Mouse (Mus musculus) kidney, adult 11 months (tissue): ENCODE data around the gene Tuba3a.

Experiments used
- DNase-seq: peaks from one replicate; pipeline ENCODE4 v3.0.0; 2022

The Tuba3a gene

DNA sequence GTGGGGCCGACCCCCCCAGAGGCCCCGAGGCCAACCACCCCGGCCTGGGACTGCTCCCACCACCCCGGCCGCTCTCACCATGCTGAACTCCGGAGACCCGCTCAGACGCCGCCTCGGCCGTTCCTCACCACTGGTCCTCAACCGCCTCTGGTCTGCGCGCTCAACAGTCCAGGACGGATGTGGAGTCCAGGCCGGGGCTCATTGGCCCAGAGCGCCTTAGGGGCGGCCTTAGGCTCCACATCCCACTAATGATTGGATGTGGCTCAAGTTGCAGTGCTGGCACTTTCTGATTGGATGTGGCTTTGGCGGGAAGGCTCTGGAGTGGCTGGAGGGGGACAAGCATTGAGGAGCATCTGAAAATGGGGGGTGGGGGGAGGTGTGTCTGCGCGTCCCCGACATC, at the start of gene Tuba3a:
Tuba3a (minus strand) TSS at position 153 of the 400 bp plus-strand sequence.
- DNase-seq: no peak

DNA sequence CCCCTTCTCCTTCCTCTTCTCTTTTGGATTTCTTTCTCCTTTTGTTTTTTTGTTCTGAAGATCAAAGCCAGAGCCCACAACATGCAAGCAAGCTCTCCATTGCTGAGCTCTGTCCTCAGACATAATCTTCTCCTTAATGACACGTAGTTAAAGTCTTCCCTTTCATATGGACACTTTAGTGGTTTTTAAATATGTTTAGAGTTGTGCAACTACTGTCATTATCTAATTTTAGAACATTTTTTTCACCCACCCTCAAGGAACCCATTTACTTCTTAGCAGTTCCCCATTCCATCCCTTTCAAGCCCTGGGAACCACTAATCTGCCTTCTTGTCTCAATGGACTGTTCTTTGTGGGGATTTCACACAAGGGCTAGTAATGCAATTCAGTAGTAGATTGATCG, 48.5 kb upstream of the Tuba3a start:
- DNase-seq: no peak

DNA sequence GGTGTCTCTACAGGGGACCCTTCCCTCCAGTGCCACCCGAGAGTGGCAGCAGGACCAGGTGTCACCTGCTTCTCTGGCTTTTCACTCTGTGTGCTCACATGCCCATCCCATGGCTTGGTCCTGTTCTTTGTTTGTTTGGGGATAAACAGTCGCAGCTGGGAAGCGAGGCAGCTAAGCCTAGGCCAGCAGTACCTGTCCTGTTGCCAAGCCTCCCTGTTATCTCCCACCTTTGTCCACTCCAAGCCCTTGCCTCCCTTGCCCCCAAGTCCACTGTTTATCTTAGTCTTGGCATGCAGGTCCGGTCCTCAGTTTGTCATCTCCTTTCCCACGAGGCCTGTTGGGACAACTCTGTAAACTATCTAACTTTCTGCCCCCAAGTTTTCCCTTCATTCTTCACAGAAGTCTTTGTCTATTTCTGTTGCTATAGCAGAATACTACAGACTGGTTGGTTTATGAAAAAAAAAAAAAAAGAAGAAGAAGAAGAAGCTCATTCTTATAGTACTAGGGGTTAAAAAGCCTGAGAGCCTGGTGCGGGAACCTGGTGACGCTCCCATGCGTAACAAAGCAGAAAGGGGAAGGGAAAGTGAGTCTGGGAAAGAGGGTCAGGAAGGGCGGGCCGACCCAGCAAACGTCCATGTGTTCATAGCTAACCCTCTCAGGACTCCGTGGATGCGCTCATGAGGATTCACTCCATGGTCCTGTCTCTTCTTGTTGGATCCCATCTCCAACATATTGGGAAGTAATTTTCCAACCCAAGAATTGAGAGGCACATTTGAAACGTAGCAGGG, 47.5 kb upstream of the Tuba3a start:
- no peak for DNase-seq

DNA sequence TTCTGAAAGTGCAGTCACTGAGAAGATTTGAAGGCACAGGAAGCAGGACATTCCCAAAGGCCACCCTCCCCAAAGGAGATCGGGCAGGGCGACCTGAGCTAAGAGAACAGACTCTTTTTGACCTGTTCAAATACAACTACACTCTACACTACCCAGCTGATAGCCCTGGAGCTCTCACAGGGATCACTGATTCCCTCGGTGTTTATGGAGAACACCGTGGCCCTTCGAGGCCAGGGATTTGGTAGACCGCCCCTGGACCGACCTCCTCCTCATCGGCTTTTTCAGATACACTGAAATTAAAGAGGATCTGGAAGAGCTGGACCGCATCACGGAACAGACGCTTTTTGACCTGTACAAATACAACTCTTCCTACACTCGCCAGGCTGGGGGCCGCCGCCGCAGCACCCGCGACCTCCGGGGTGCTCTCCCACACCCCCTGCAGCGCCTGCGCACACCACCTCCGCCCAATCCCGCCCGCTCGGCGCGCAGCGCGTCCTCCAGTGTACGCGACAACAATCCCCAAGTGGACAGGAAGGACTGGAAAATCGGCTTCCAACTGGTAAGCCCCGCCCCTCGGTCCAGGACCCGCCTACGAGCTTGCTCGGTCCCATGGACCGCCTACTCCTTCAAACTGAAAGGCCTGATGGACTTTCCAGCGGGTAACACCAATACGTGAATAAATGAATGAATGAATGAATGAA, 44.9 kb upstream of the Tuba3a start:
- DNase-seq: peak; percentile 93

DNA sequence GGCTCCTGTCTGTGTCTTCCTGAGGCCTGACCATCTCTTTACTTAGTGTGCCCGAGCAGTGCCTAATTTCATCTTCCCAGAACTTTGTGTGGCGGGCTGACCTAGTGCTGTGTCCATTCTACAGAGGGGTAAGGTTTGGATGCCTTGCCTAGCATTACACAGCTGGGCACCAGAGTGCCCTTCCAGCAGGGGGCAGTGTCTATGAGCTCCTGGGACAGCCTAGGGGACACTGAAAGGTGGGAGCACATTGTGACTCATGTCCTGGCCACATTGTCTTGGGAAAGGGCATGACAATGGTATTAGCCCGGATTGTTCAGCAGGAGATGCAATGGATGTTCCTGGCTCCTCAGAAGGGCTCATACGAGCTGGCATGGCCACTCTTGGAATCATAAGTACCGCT, 42.4 kb upstream of the Tuba3a start:
- DNase-seq: peak; percentile 44

DNA sequence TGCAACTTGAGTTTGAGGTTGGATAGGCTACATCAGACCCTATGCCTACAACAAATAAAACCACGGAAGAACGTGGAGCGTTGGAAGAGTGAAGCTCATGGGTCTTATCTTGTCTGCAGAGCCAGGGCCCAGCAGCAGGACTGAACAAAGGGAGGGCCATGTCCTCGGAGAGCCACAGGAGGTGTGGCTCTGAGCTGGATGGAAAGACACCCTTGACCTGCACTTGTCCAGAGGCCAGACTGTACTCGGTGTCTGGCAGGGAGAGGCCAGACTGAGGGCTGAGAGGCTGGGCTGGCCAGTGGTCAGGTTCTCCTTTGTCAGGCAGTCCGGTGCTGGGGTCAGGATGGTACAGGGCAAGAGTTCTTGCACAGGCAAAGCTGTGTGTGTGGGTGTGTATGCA, 39.5 kb upstream of the Tuba3a start:
- DNase-seq: no peak

DNA sequence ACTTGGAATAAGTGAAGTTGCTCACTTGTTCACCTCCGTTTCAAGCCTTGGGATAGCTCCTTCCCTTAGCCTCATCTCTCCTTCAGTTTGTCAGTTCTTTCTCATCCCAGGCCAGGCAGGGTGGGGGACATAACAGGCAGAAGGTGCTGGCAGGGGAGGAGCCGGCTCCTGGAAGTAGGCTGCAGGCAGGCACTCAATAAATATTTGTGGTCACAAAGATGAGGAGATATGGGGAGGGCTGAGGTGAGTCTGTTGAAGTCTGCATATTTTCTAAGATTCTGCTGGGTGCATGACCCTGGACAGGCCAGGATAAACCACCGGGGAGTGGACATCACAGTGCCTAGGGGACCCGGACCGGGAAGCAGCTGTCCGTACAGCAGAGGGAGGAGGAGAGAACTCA, 37.7 kb upstream of the Tuba3a start:
- DNase-seq: no peak

DNA sequence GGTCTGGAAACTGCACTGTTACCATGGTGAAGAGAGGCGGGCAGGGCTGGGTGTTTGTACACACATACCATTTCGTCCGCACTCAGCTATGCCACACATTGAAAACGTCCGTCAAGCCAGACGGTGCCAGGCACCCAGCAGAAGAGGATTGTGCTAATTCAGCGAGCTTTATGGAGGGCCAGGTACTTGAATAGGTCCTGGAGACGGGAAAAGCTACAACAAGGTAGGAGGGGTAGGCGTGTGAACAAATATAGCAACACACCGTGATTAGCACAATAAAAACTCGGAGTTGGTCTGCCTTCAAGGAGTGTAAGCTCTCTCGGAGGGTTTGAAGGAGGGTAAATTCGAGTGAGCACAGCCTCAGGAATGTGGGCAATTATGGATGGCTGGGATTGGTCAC, 37.0 kb upstream of the Tuba3a start:
- DNase-seq: no peak

DNA sequence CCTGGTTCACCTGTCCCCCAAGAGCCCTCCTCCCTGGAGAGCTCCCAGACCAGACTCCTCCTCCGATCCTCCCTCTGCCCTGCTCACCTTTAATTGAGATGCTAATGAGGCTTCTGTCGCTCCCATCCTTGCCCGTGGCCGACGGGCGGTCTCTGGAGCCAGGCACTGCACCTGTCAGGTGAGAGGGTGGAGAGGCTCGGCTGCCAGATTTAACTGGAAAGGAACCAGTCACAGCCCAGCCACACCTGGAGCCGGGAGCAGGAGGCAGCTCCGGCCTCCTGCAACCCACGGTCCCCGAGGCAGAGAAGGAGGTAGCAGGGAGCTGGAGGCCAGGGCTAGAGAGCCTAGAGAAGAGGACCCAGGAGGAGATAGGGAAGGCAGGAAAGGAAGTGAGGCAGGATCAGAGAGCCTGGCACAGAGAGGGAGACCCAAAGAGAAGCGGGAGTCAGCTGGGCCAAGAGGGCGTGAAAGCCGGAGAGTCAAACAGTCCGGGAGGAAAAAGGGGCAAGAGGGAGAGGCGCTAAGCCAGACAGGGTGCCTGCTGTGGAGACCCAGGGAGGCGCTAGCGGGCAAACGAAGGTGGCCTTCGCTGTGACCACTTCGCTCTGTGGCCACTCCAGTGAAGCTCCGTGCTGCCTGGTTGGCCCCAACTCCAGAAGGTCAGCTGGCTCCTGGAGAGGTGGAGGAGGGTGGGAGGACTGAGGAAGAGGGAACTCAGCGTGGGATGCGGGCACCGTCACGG, 35.4 kb upstream of the Tuba3a start:
- DNase-seq: peak; percentile 87

DNA sequence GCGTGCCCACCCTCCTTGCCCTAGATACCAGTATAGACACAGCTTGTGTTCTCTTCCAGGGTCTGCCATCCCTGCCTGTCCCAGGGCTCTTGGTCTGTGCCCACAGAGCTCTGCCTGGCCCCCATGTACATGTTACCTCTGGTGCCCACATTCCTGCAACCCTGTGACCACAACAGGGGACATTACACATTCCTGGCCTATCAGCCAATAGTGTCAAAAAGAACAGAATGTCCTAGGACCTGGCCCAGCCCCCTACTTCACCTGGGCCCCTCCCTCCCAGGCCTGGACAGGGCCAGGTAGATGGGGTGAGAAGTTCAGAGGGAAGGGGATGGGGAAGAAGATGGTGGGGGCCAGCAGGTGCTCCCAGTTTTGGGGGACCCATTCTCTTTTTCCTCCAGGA, 34.5 kb upstream of the Tuba3a start, which contains the start of gene Scnn1a:
Scnn1a (plus strand) TSS at position 337 of the 400 bp plus-strand sequence.
- peak; percentile 81 for DNase-seq

DNA sequence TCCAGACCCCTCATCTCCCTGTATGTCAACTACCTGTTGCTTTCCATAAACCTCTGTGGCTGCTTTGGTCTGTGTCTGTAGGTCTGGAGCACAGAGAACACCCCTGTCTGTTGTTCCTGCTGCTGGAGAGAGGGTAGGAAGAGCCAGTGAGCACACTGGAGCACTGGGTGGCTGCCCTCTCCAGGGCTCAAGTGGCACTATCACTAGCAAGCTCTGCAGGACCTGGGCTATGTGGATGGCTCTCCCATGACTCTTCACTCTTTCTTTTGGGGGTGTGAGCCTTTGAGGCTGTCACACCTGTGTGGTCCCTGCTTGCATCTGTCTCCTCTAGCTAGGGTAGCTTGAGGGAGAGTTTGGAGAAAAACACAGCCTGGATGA, 34.1 kb upstream of the Tuba3a start:
- DNase-seq: no peak

DNA sequence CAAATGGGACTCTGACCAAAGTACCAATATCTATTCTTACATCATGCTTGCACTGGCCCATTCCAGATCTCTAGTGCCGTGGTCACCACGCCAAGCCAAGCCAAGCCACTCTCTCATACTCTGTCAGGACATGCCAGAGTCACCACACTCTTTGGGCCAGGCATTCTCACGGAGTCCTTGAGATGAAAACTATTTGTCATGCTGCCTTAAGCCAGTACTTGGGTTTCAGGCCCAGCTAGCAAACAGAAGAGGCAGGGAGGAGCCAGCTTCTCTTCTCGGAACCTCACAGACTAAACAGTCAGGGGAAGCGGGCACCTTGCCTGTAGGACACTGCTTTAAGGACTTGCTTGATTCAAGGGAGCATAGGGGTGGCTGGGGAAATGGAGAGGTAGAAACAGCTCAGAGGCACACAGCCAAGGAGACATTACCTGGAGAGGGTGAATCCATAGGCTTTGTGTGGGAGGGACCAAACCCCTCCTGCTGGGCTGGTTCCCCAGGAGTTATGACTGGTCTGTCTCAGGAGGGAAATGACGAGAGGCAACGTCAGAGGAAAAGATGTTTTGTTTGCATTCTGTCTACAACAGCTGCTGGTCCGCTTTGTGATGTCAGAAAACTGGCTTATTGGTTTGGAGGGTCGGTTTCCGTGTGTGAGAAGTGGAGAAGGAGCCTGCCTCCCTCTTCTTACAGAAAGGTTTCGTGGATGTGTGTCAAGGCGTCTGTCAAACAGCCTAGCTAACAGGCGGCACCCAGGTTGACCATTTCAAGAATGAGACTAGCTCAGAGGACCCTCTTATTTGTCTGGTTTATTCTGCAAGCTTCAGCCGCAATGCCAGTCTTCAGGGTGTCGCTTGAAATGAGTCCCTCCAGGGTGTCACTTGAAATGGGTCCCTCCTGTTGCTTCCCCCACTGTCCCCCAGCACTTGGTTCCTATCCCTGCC, 33.4 kb upstream of the Tuba3a start:
- DNase-seq: no peak

DNA sequence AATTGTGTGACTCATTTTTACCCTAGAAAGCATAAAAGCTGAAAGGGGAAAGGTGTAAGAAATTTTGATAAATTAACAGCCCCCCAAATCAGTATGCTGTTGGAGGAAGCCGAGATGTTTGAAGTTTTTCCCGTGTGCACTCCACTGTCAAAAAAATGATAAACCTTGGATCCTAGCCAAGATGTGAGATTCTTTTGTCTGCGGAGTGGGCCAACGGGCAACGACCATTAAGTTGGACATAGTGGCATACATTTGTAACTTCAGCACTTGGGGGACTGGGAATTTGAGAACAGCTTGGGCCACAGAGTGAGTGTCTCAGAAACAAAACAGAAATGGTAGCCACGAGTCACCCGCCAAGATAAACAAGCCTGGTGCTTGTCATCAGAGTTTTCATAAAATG, 31.2 kb upstream of the Tuba3a start:
- no peak for DNase-seq

DNA sequence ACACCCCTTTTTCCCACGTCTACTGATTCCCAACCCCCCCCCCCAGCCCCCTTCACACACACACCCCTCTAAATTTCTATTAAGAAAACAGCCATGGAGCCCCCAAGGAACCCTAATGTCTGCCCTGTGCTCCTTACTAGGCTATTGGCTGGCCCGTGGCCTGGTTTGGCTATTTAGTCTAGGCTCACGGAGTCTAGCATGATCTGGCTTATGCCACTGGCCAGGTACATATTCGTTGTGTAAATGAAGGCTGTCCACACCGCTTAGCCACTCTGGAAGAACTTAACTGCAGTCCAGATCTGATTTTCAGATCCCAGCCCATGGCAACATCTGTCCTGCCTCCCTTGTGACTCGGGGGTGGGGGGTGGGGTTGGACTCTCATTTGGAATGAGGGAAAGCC, 28.9 kb upstream of the Tuba3a start:
- DNase-seq: peak; percentile 77

DNA sequence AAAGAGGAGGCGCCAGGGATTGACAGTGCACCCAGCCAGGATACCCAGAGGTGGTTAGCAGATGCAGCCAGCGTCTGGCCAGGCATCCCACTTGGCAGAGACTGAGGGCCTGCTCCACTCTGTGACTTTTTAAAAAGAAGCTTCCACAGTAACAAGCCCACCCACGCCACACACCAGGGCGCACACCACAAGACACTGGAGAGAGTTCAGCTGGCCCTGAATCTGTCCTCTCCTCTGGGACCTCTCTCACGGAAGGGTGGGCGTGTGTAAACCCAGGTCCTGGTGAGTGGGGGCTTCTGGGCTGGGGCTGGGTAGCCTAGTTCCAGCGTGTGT, 28.4 kb upstream of the Tuba3a start:
- DNase-seq: no peak

DNA sequence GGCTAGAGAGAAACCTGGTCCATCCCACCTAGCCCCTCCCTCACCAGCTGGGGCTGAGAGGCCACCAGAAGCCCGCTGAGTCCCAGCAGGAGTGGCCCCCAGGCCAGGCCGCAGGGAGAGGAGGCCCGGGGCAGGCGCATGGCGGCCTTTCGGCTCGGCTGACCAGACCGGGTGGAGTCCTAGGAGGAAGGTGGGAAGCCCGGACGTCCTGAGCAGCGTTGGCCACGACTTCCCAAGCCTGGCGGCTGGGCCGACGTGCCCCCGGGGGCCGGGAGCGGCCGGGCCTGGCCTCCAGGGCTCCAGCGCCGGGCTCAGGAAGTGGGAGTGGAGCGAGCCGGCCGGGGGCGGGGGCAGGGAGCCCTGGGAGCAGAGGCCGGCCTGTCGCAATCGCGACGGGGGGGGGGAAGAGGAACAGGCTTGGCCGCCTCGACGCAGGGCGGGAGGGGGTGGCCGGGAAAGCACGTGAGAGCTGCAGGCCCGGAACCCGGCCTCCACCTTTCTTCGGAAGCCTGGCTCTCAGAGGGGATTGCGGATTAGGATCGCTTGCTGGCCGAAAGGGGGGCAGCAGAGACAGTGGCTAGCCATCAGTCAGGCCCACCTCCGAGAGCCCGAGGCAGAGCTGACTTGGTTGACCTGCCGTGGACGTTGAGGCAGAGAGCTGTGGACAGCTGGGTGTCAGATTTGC, 27.8 kb upstream of the Tuba3a start, which contains the start of gene Ltbr:
Ltbr (minus strand) TSS at position 340 of the 685 bp plus-strand sequence.
- peak; percentile 87 for DNase-seq

DNA sequence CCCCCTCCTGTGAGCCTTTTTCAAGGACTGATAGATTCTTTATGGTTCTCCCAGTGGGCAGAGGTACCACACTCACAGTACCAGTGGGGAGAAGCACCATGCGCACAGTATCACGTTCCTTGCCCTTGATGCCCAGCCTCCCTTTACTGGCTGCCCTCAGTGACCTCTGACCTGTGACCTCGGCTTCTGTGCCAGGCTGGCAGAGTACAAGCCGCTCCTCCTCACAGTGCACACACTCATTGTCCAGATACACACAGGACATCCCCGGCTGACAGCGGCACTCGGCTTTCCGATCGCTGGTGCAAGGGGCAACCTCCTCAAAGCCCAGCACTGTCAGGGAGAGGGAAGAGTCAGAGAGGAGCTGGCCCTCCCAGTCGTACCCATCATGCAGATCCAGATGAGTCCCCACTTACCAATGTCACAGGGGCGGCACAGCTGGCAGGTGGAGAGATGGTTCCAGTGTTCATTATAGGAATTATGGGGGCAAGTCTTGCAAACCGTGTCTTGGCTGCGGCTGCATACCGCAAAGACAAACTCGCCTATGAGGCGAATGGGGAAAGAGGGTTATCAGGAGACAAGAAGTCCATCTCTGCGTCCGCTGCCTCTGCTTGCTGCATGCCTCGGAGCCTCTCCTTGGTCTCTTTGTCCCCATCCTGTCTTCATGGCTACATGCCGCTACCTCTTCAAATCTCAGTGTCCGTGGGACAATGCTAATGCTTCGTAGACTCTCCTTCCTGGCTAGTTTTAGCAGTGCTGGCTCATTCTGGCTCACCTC, 26.9 kb upstream of the Tuba3a start:
- DNase-seq: no peak

DNA sequence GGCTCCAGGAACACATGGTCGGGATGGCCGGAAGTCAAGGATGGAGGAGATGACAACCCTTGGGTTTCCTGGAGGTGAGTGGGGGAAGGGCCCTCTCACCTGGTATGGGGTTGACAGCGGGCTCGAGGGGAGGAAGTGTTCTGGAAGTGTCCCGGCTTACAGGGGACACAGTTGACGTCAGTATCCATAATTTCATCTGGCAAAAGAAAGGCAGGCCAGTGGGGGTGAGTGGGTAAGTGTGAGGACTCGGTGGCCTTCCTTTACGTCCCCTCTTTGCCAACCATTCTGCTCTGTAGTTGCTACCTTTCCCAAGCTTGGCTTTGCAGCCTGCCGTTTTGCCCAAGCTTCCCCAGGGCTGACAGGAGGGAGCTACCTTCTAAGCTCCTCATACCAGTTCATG, 26.3 kb upstream of the Tuba3a start:
- no peak for DNase-seq

DNA sequence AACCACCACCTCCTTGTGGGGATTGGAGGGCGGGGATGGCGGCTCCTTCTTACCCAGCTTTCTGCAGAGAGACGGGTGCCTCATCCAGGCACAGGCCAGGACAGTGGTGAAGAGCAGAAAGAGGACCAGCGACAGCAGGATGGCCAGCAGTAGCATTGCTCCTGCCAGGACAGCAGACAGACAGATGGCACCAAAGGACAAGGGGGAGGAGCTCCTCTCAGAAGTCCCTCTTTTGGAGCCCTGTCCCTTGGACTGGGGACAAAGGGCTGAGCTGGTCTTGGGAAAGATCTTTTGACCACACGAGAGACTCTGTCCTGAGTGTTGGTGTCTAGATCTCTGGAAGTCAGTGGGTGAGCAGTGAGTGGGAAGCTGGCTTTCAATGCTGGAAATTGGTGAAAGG, 23.6 kb upstream of the Tuba3a start:
- no peak for DNase-seq

DNA sequence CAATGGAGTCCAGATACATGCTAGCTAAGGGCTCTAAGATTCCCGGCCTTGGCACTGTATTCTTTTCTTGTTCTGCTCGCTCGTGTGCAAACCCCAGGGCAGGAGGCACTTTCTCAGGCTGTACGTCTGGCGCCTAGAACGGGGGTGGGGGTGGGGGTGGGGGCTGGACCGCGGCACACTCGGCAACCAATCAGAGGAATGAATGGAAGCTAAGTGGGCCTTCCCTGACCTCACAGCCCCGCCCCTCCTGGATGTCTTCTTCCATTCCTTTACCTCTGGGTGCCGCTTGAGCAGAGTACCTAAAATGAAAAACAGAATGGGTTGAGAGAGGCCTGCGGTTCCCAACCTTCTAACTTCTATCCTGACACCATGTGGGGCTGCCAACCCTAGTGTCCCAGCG, 23.1 kb upstream of the Tuba3a start:
- no peak for DNase-seq

DNA sequence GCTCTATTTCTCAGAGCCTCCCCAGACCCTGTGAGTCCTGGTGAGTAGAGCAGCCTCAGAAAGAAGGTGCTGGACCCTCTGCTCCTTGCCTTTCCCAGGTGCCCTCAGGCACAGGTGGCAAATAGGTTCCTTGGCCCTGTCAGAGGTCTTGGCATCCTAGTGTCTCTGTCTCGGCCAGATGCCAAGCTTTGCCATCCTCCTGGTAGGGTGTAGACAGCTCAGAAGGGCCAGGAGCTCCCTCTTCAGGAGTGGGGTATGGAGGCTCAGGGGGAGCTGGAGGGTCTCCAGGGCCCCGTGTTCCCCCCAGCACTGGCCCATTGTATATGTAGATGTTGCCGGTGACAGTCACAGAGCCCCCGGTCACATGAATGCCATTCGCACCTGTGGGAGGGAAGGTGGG, 21.2 kb upstream of the Tuba3a start:
- no peak for DNase-seq
